Mouse (Mus musculus): Measurements from ENCODE around the gene Hcar2. TPM values are rescaled to one million over a fixed set of nuclear protein-coding genes. Genes with fewer than 3 reads are reported as not detected.

Gene Hcar2
- polyA plus RNA-seq, 1 experiment = not detected

DNA sequence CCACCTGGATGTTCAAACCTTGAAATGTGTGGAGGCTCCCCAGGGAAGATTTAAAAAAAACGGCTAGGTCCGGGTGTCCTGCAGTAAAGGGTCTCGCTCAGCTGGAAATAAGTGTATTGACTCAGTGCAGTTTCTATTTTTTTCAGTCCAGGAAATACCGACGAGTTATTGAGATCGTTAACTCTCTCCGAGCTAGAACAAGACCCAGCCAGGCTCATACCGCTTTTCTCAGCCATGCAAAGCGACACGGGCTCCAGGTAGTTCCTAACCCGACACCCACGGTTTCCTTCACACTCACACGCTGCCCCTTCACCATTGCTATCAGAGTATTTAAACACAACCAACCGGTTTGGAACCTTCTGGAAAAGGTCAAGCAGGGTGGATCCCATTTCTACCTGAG lies 12.8 kb upstream of the Hcar2 start:
- H3ac ChIP-seq (ENCODE audit: control insufficient read depth, insufficient read length, low read depth) = no peak overlapping the region
- H3K79me2 ChIP-seq (ENCODE audit: control insufficient read depth, insufficient read depth) = no peaks in the 10 kb centered on the region
- no peaks in the 10 kb centered on the region for H3K36me3 ChIP-seq (ENCODE audit: control insufficient read depth, insufficient read depth)
- H3K27me3 ChIP-seq (ENCODE audit: control insufficient read depth, insufficient read depth, insufficient read length) = no peaks in the 10 kb centered on the region
- TF ChIP-seq CEBPB (IDR thresholded peaks at IDR 0.05; ENCODE audit: low read depth) (no peak), MYOD1 (IDR thresholded peaks at IDR 0.05; ENCODE audit: control insufficient read depth, insufficient read length, low read depth) (no peak), MAX (IDR thresholded peaks at IDR 0.05) (no peak), CTCF (IDR thresholded peaks at IDR 0.05; ENCODE audit: control insufficient read depth, insufficient read depth, insufficient read length) (no peak), USF1 (IDR thresholded peaks at IDR 0.05; ENCODE audit: low read depth) (no peak), FOSL1 (IDR thresholded peaks at IDR 0.05; ENCODE audit: insufficient read depth, low read length, poor library complexity, severe bottlenecking) (no peak), MYOG (IDR thresholded peaks at IDR 0.05; ENCODE audit: control insufficient read depth, extremely low read depth, insufficient read length) (no peak)
- no peaks in the 10 kb centered on the region for H3K79me3 ChIP-seq (ENCODE audit: low read depth)
- H3K4me3 ChIP-seq (ENCODE audit: insufficient read depth, poor library complexity, severe bottlenecking) = no peak overlapping the region

- no peak for TF ChIP-seq MYOD1 (IDR thresholded peaks at IDR 0.05; ENCODE audit: control insufficient read depth, insufficient read length, low read depth)
- no peak for TF ChIP-seq FOSL1 (IDR thresholded peaks at IDR 0.05; ENCODE audit: insufficient read depth, low read length, poor library complexity, severe bottlenecking)
- TF ChIP-seq MAX (IDR thresholded peaks at IDR 0.05) = no peak
- TF ChIP-seq USF1 (IDR thresholded peaks at IDR 0.05; ENCODE audit: low read depth) = no peak
- TF ChIP-seq CTCF (IDR thresholded peaks at IDR 0.05; ENCODE audit: control insufficient read depth, insufficient read depth, insufficient read length) = no peak
- no peak for TF ChIP-seq CEBPB (IDR thresholded peaks at IDR 0.05; ENCODE audit: low read depth)
- no peak for TF ChIP-seq MYOG (IDR thresholded peaks at IDR 0.05; ENCODE audit: control insufficient read depth, extremely low read depth, insufficient read length)
These were observed 8.9 kb upstream of the Hcar2 start for GRCm38 (mm10) chr5:123874177-123874576.

GRCm38 (mm10) chr5:123869615-123870014 lies 4.3 kb upstream of the Hcar2 start:
- Histone ChIP-seq H3ac (ENCODE audit: control insufficient read depth, insufficient read length, low read depth) (no peak overlapping the region), H3K27me3 (ENCODE audit: control insufficient read depth, insufficient read depth, insufficient read length) (no peaks in the 10 kb centered on the region), H3K79me3 (ENCODE audit: low read depth) (no peaks in the 10 kb centered on the region), H3K36me3 (ENCODE audit: control insufficient read depth, insufficient read depth) (no peaks in the 10 kb centered on the region), H3K79me2 (ENCODE audit: control insufficient read depth, insufficient read depth) (no peaks in the 10 kb centered on the region), H3K4me3 (ENCODE audit: insufficient read depth, poor library complexity, severe bottlenecking) (no peak overlapping the region)
- TF ChIP-seq FOSL1 (IDR thresholded peaks at IDR 0.05; ENCODE audit: insufficient read depth, low read length, poor library complexity, severe bottlenecking) = no peak
- TF ChIP-seq MYOG (IDR thresholded peaks at IDR 0.05; ENCODE audit: control insufficient read depth, extremely low read depth, insufficient read length) = no peak
- no peak for TF ChIP-seq CEBPB (IDR thresholded peaks at IDR 0.05; ENCODE audit: low read depth)
- TF ChIP-seq CTCF (IDR thresholded peaks at IDR 0.05; ENCODE audit: control insufficient read depth, insufficient read depth, insufficient read length) = no peak
- TF ChIP-seq USF1 (IDR thresholded peaks at IDR 0.05; ENCODE audit: low read depth) = no peak
- no peak for TF ChIP-seq MAX (IDR thresholded peaks at IDR 0.05)
- no peak for TF ChIP-seq MYOD1 (IDR thresholded peaks at IDR 0.05; ENCODE audit: control insufficient read depth, insufficient read length, low read depth)

More at GRCm38 (mm10) chr5:123874177-123874576, 8.9 kb upstream of the Hcar2 start:
- H3K79me3 ChIP-seq (ENCODE audit: low read depth) = no peaks in the 10 kb centered on the region
- H3K4me3 ChIP-seq (ENCODE audit: insufficient read depth, poor library complexity, severe bottlenecking) = no peak overlapping the region
- H3ac ChIP-seq (ENCODE audit: control insufficient read depth, insufficient read length, low read depth) = no peak overlapping the region
- no peaks in the 10 kb centered on the region for H3K79me2 ChIP-seq (ENCODE audit: control insufficient read depth, insufficient read depth)
- H3K27me3 ChIP-seq (ENCODE audit: control insufficient read depth, insufficient read depth, insufficient read length) = no peaks in the 10 kb centered on the region
- H3K36me3 ChIP-seq (ENCODE audit: control insufficient read depth, insufficient read depth) = no peaks in the 10 kb centered on the region

DNA sequence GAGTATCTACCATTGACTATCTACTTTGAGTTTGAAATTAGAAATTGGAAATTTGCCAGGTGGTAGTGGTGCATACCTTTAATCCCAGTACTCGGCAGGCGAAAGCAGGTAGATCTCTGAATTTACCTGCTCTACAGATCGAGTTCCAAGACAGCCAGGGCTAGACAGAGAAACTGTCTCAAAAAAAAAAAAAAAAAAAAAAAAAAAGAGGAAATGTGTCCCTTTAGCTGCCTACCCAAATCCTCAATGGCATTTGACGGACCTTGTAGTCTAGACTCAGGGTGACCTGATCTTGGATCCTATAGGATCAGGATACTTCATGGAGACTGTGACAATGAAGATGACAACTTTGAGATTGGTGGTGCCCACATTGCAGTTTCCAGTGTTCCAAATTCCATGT lies 1.2 kb upstream of the Hcar2 start:
- no peaks in the 10 kb centered on the region for H3K36me3 ChIP-seq (ENCODE audit: control insufficient read depth, insufficient read depth)
- no peak overlapping the region for H3K4me3 ChIP-seq (ENCODE audit: insufficient read depth, poor library complexity, severe bottlenecking)
- no peak for TF ChIP-seq MYOG (IDR thresholded peaks at IDR 0.05; ENCODE audit: control insufficient read depth, extremely low read depth, insufficient read length)
- TF ChIP-seq USF1 (IDR thresholded peaks at IDR 0.05; ENCODE audit: low read depth) = no peak
- TF ChIP-seq FOSL1 (IDR thresholded peaks at IDR 0.05; ENCODE audit: insufficient read depth, low read length, poor library complexity, severe bottlenecking) = no peak
- TF ChIP-seq MAX (IDR thresholded peaks at IDR 0.05) = no peak
- no peak for TF ChIP-seq CTCF (IDR thresholded peaks at IDR 0.05; ENCODE audit: control insufficient read depth, insufficient read depth, insufficient read length)
- no peak for TF ChIP-seq MYOD1 (IDR thresholded peaks at IDR 0.05; ENCODE audit: control insufficient read depth, insufficient read length, low read depth)
- no peak overlapping the region for H3ac ChIP-seq (ENCODE audit: control insufficient read depth, insufficient read length, low read depth)
- H3K79me2 ChIP-seq (ENCODE audit: control insufficient read depth, insufficient read depth) = no peaks in the 10 kb centered on the region
- no peaks in the 10 kb centered on the region for H3K79me3 ChIP-seq (ENCODE audit: low read depth)
- no peaks in the 10 kb centered on the region for H3K27me3 ChIP-seq (ENCODE audit: control insufficient read depth, insufficient read depth, insufficient read length)

DNA sequence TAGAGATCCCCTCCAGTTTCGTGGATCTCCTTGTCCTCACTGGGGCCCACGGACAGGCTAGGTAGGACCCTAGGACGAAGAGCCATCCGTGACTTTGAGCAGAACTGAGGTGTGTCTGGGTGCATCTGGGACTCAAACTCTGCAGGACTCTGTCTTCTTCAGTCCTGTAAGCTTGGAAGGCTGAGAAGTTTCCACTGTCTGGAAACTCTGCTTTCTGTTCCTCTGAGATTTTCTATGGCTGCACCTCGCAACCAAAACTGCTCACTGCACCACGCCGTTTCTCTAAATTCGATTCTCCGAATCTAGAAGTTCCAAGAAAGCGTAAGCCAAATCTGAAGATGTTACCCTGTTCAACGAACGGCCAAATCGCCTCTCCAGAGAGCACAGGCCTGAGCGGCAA lies 1.4 kb downstream of the Hcar2 start:
- no peak overlapping the region for H3K4me3 ChIP-seq (ENCODE audit: insufficient read depth, poor library complexity, severe bottlenecking)

More for the DNA sequence above, 1.4 kb downstream of the Hcar2 start:
- Histone ChIP-seq H3K79me3 (ENCODE audit: low read depth) (no peaks in the 10 kb centered on the region), H3ac (ENCODE audit: control insufficient read depth, insufficient read length, low read depth) (no peak overlapping the region), H3K79me2 (ENCODE audit: control insufficient read depth, insufficient read depth) (no peaks in the 10 kb centered on the region), H3K27me3 (ENCODE audit: control insufficient read depth, insufficient read depth, insufficient read length) (no peaks in the 10 kb centered on the region), H3K36me3 (ENCODE audit: control insufficient read depth, insufficient read depth) (no peaks in the 10 kb centered on the region)
- no peak for TF ChIP-seq MYOD1 (IDR thresholded peaks at IDR 0.05; ENCODE audit: control insufficient read depth, insufficient read length, low read depth)
- no peak for TF ChIP-seq MYOG (IDR thresholded peaks at IDR 0.05; ENCODE audit: control insufficient read depth, extremely low read depth, insufficient read length)
- TF ChIP-seq CTCF (IDR thresholded peaks at IDR 0.05; ENCODE audit: control insufficient read depth, insufficient read depth, insufficient read length) = no peak
- no peak for TF ChIP-seq CEBPB (IDR thresholded peaks at IDR 0.05; ENCODE audit: low read depth)
- TF ChIP-seq USF1 (IDR thresholded peaks at IDR 0.05; ENCODE audit: low read depth) = no peak
- no peak for TF ChIP-seq MAX (IDR thresholded peaks at IDR 0.05)
- TF ChIP-seq FOSL1 (IDR thresholded peaks at IDR 0.05; ENCODE audit: insufficient read depth, low read length, poor library complexity, severe bottlenecking) = no peak
